Mouse (Mus musculus): Measurements from ENCODE around the gene Itga1. TPM values are rescaled to one million over a fixed set of nuclear protein-coding genes. Genes with fewer than 3 reads are reported as not detected.

The Itga1 gene
- polyA plus RNA-seq, 1 experiment from 2014 or later, result 15.8 TPM

- peaks cover 10% of the 10 kb centered on the region for H3K4me1 ChIP-seq
- H3K36me3 ChIP-seq, result peaks cover 5% of the 10 kb centered on the region; the same call in 1 of the 2 replicates
- H3K27me3 ChIP-seq (ENCODE audit: insufficient read depth, poor library complexity, severe bottlenecking), result no peaks in the 10 kb centered on the region
- 69% methylated on average over 14 of the region's 14 CpGs for WGBS
- H3K27ac ChIP-seq, result no peak overlapping the region
- H3K9me3 ChIP-seq, result no peaks in the 10 kb centered on the region
- no peak overlapping the region for H3K4me3 ChIP-seq
- DNase-seq (ENCODE audit: low spot score), result no peak
These were observed 109.3 kb downstream of the Itga1 start for GRCm38 (mm10) chr13:114992260-114993014.

DNA sequence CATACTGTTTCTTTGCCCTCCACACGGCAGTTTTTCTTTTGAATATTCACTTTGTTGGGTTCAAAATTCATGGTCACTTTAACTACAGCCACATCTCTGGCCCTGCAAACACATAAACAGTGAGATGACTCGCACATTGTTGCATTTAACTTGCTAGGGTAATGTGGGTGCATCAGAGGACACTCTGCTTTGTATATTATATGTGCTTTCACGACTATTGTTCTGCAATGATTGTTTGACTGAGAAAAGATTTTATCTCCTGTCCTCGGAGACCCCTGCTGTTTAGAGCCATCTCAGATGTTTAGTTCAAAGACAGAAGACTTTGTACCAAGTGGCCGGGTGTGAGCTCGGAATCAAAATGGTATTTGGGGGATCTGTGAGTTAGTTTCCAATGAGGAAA lies 114.1 kb downstream of the Itga1 start:
- peaks cover 21% of the 10 kb centered on the region for H3K36me3 ChIP-seq

DNA sequence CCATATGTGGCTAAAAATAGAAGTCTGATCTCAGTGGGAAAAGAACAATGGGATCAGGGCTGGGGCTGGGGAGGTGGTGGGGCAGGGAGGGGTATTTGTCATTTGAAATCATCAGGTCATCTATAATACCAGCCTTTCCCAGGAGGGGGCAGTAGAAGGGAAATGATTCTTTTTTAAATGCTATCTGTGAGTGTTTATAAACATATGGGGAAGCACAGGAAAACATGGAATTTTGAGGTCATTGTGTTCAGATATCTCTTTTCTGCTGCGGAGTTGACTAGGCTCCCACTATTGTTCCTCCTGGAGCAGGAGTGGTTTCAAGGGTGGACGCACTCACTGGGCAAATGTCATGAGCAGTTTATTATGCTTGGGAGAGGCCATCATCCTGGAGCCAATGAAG lies 114.6 kb downstream of the Itga1 start:
- Histone ChIP-seq H3K36me3 (peaks cover 20% of the 10 kb centered on the region), H3K27ac (no peak overlapping the region)
- WGBS, result 43% methylated on average over 2 of the region's 2 CpGs

More for the DNA sequence above, 114.1 kb downstream of the Itga1 start:
- no peak for DNase-seq (ENCODE audit: low spot score)
- Histone ChIP-seq H3K4me1 (0 out of 2 replicates have a peak, but pooled peaks cover 6% of the 10 kb centered on the region), H3K4me3 (no peak overlapping the region), H3K27ac (no peak overlapping the region), H3K27me3 (ENCODE audit: insufficient read depth, poor library complexity, severe bottlenecking) (no peaks in the 10 kb centered on the region), H3K9me3 (no peaks in the 10 kb centered on the region)
- WGBS, result 62% methylated on average over 6 of the region's 6 CpGs

GRCm38 (mm10) chr13:114984658-114985057 lies 117.1 kb downstream of the Itga1 start:
- 55% methylated on average over 1 of the region's 1 CpGs for WGBS
- 0 out of 2 replicates have a peak, but pooled peaks cover 4% of the 10 kb centered on the region for H3K4me1 ChIP-seq
- H3K36me3 ChIP-seq, result peaks cover 18% of the 10 kb centered on the region

More for the DNA sequence above, 114.6 kb downstream of the Itga1 start:
- no peak overlapping the region for H3K4me3 ChIP-seq
- H3K27me3 ChIP-seq (ENCODE audit: insufficient read depth, poor library complexity, severe bottlenecking), result no peaks in the 10 kb centered on the region
- H3K9me3 ChIP-seq, result no peaks in the 10 kb centered on the region
- DNase-seq (ENCODE audit: low spot score), result no peak
- 0 out of 2 replicates have a peak, but pooled peaks cover 4% of the 10 kb centered on the region for H3K4me1 ChIP-seq

GRCm38 (mm10) chr13:114983116-114983515 lies 118.6 kb downstream of the Itga1 start:
- 0 out of 2 replicates have a peak, but pooled peaks cover 4% of the 10 kb centered on the region for H3K4me1 ChIP-seq
- peaks cover 18% of the 10 kb centered on the region for H3K36me3 ChIP-seq
- H3K27ac ChIP-seq, result no peak overlapping the region
- no peak for DNase-seq (ENCODE audit: low spot score)
- no peaks in the 10 kb centered on the region for H3K27me3 ChIP-seq (ENCODE audit: insufficient read depth, poor library complexity, severe bottlenecking)
- WGBS, result 85% methylated on average over 7 of the region's 7 CpGs
- H3K4me3 ChIP-seq, result no peak overlapping the region
- H3K9me3 ChIP-seq, result no peaks in the 10 kb centered on the region

More at GRCm38 (mm10) chr13:114984658-114985057, 117.1 kb downstream of the Itga1 start:
- no peak for DNase-seq (ENCODE audit: low spot score)
- Histone ChIP-seq H3K9me3 (no peaks in the 10 kb centered on the region), H3K4me3 (no peak overlapping the region), H3K27me3 (ENCODE audit: insufficient read depth, poor library complexity, severe bottlenecking) (no peaks in the 10 kb centered on the region), H3K27ac (no peak overlapping the region)

DNA sequence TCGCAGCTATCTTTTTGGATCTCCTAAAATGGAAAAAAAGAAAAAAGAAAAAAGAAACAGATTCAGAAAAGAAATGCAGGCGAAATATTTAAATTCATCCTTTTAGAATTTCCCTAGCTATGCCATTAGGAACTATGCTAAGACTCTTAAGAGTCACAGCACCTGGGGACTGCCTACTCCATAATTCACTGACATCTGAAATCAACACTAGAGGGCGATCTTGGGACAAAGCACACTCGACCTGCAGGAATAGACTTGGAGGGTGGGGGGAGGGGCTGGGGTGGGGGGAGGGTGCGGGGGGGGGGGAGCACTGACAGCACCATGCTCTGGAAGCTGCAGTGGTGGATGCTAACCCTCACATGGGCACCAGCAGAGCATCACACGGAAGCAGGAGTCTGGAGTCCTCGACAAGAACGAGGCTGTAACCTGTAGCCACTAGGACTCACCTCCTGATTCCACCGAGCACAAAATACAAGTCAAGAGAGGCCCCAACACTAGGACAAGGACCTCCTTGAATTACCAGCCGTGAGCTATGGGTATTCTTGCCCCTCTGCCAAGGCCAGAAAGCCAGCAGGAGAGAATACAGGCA lies 120.8 kb downstream of the Itga1 start:
- no peaks in the 10 kb centered on the region for H3K27me3 ChIP-seq (ENCODE audit: insufficient read depth, poor library complexity, severe bottlenecking)
- no peaks in the 10 kb centered on the region for H3K9me3 ChIP-seq
- H3K4me1 ChIP-seq, result no peaks in the 10 kb centered on the region
- 46% methylated on average over 10 of the region's 10 CpGs for WGBS
- H3K36me3 ChIP-seq, result peaks cover 21% of the 10 kb centered on the region
- DNase-seq (ENCODE audit: low spot score), result no peak
- H3K27ac ChIP-seq, result no peak overlapping the region
- no peak overlapping the region for H3K4me3 ChIP-seq

DNA sequence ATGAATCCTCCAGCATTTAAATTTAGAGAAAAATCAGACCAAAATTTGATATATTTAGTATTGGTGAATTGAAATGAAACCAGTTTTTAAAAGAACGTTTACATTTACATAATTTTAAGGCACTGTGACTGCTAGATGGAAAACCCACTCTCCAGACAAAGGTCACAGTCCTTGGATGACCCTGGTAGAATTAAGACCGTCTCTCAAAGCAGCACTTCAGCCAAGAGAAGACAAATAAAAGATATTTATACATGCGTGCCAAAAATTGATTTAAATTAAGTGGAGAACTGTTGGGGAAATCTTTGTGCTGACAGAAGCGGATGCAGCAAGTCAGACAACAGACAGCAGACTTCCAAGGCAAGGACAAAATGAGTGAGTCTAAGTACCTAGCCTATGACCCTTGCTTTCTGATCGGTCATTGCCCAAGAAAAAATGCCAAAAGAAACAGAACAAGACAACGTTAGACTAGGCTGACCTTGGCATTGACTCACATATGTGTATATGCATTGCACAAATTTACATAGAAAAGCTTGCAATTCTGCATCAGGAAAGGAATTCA lies 127.2 kb downstream of the Itga1 start:
- no peak for DNase-seq (ENCODE audit: low spot score)
- Histone ChIP-seq H3K27me3 (ENCODE audit: insufficient read depth, poor library complexity, severe bottlenecking) (no peaks in the 10 kb centered on the region), H3K9me3 (no peaks in the 10 kb centered on the region), H3K27ac (no peak overlapping the region), H3K4me1 (no peaks in the 10 kb centered on the region), H3K4me3 (no peak overlapping the region), H3K36me3 (peaks cover 22% of the 10 kb centered on the region; the same call in 1 of the 2 replicates)
- WGBS, result 79% methylated on average over 6 of the region's 6 CpGs

DNA sequence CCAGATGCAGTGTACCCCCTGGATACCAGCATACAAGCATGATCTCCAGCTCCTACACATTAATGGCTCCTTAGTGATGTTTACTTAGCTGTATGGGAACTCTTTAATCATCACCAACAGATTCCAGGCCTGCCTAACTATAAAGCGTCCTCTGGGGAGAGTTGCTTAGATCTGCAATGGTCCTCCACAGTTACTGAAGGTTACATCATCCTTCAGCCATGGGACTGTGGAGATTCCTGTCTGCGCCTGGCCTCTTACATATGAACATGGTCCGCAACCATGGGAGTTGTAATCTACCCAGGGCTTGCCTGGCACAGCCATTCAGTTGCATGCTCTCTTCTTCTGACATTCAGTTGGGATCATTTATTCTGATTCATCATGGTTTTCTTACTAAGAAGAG lies 129.9 kb downstream of the Itga1 start:
- Histone ChIP-seq H3K27me3 (ENCODE audit: insufficient read depth, poor library complexity, severe bottlenecking) (no peaks in the 10 kb centered on the region), H3K9me3 (no peaks in the 10 kb centered on the region), H3K4me3 (no peak overlapping the region), H3K36me3 (peaks cover 28% of the 10 kb centered on the region; the same call in 1 of the 2 replicates), H3K4me1 (no peaks in the 10 kb centered on the region), H3K27ac (no peak overlapping the region)
- 79% methylated on average over 3 of the region's 3 CpGs for WGBS
- no peak for DNase-seq (ENCODE audit: low spot score)

- peaks cover 5% of the 10 kb centered on the region; the same call in 1 of the 2 replicates for H3K36me3 ChIP-seq
- H3K27ac ChIP-seq, result no peak overlapping the region
- peak; percentile 83 for DNase-seq (ENCODE audit: low spot score)
- no peaks in the 10 kb centered on the region for H3K9me3 ChIP-seq
- no peak overlapping the region for H3K4me3 ChIP-seq
- no peaks in the 10 kb centered on the region for H3K27me3 ChIP-seq (ENCODE audit: insufficient read depth, poor library complexity, severe bottlenecking)
- H3K4me1 ChIP-seq, result no peaks in the 10 kb centered on the region
- WGBS, result 32% methylated on average over 2 of the region's 2 CpGs
These were observed 137.5 kb downstream of the Itga1 start for GRCm38 (mm10) chr13:114964233-114964632.

DNA sequence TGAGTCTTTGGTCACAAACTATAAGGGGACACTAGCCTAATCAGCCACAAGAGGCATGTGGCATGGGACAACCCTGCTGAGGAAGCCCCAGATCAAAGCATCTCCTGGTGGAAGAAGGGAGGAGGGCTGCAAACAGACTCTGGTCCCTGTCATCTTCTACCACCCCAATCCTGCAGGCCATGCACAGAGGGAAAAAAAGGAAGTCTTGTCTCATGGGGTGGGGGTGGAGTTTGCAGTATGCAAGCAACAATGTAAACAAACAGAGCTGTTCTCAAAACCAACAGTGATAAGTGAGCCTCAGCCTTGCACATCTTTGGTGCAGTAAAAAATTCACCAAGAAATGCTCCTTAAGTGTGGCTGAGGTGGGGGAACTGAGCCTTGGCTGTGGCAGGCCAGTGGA lies 147.2 kb downstream of the Itga1 start:
- Histone ChIP-seq H3K27me3 (ENCODE audit: insufficient read depth, poor library complexity, severe bottlenecking) (no peaks in the 10 kb centered on the region), H3K36me3 (no peaks in the 10 kb centered on the region), H3K9me3 (no peaks in the 10 kb centered on the region), H3K4me3 (no peak overlapping the region), H3K27ac (no peak overlapping the region), H3K4me1 (no peaks in the 10 kb centered on the region)
- DNase-seq (ENCODE audit: low spot score), result no peak

DNA sequence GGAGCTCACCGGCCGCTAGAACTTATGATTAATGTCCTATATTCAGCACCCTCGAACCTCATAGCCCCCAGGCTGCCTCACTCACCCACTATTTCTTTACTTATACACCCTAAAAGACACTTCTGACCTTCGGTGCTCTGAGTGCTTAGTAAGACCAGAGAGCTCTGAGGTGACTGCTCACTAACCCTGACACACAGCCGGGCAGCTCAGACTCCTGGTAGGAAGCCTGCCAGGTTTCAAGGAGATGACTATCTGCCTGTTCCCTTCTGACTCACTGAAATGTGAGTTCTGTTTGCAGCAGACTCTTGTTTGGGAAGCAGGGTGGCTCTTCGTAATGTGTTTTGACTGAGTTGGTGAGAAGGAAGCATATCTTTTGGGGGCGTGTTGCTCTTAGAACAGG lies 168.2 kb downstream of the Itga1 start:
- H3K36me3 ChIP-seq, result no peaks in the 10 kb centered on the region
- no peak overlapping the region for H3K27ac ChIP-seq
- DNase-seq (ENCODE audit: low spot score), result no peak
- 71% methylated on average over 7 of the region's 7 CpGs for WGBS
- no peaks in the 10 kb centered on the region for H3K9me3 ChIP-seq
- H3K4me3 ChIP-seq, result no peak overlapping the region
- peaks cover 15% of the 10 kb centered on the region for H3K4me1 ChIP-seq
- H3K27me3 ChIP-seq (ENCODE audit: insufficient read depth, poor library complexity, severe bottlenecking), result peaks cover 24% of the 10 kb centered on the region

- Histone ChIP-seq H3K4me3 (peak within 1 kb of the TSS; percentile 64), H3K4me1 (peaks cover 15% of the 10 kb centered on the region), H3K36me3 (no peaks in the 10 kb centered on the region), H3K9me3 (no peaks in the 10 kb centered on the region), H3K27ac (peak within 1 kb of the TSS; percentile 8; the same call in 1 of the 2 replicates), H3K27me3 (ENCODE audit: insufficient read depth, poor library complexity, severe bottlenecking) (peaks cover 24% of the 10 kb centered on the region)
- DNase-seq (ENCODE audit: low spot score), result peak; percentile 81
- under 1% methylated on average over 28 of the region's 28 CpGs for WGBS
These were observed 169.9 kb downstream of the Itga1 start, which contains the start of gene Itga2 for GRCm38 (mm10) chr13:114931775-114932294. TSS of gene Itga2 (minus strand) at chr13:114932100.
